Mouse (Mus musculus): ENCODE results near the gene Syde2.

DNA sequence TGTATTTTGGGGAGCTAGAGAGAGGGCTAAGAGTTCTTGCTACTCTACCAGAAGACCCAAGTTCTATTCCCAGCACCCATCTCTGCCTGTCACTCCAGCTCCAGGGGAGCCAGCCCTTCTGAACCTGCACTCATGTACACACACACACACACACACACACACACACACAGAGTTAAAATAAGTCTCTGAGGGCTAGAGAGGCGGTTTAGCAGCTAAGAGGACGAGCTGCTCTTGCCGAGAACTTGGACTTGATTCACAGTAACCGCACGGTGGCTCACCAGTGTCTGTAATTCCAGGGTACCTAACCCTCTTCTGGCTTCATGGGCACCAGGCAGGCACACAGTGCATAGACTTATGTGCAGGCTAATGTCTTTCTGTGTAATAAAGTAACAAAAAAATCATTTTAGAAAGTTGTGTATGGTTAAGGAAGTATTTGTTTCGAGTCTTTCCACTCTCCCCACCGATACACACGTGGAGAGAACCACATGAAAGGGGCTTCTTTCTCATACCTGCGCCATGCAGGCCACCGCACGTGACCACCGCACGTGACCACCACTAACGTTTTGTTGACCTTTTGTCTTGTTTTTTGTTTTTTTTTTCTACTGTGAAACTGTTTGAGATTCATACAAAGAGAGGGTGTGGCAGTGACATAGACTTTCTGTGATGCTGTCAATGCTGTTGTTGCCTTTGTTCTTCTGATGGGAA, 16.8 kb downstream of the Syde2 start:
- TF ChIP-seq CTCF (IDR thresholded peaks at IDR 0.05; ENCODE audit: low read depth, low read length) (no peak), GATA2 (IDR thresholded peaks at IDR 0.05; ENCODE audit: borderline replicate concordance, low read depth, low read length) (no peak), TAL1 (conservative IDR thresholded peaks at IDR 0.05; ENCODE audit: low read depth, low read length) (no peak), GATA1 (IDR thresholded peaks at IDR 0.05; ENCODE audit: borderline replicate concordance, low read length) (no peak)

Data from G1E (cell line).